Mouse (Mus musculus): ENCODE data around the gene Gdpgp1.

Gdpgp1 gene

DNA sequence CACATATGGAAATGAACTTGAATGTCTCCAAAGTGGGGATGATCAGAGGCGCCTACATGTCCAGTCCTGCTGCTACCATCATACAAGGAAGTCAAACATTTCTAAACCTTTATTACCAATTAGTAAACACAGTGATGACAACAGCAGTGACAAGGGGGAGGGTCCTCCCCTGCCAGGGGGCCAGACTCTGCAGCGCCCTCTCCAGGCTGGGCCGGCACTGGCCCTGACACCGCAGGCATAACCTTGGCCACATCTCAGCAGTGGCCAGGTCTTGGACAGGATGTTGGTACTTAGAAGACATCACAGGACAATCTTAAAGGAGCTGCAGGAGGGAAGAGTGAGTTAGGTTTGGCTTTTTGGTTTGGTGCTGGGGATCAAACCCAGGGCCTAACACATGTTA is 5.6 kb upstream of the Gdpgp1 start:
- DNase-seq (ENCODE audit: low read depth, low spot score), result no peak

DNA sequence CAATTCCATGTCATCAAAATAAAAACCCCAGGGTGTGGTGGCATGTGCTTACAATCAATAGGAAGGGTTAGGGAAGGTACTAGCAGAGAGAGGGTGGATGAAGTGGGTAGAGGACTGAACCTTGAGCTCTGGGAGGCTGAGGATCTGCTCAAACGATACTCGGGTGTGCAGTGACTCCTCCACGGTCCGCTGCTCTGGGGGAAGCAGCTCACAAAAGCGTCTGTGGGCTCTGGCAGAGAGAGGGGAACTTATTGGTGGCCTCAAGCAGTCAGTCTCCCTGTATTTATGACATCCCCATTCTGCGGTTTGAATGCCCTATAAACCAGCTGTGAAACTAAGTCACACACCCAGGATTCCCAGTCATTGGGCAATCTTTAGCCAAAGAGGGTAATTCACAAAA is 2.5 kb upstream of the Gdpgp1 start:
- DNase-seq (ENCODE audit: low read depth, low spot score), result no peak

DNA sequence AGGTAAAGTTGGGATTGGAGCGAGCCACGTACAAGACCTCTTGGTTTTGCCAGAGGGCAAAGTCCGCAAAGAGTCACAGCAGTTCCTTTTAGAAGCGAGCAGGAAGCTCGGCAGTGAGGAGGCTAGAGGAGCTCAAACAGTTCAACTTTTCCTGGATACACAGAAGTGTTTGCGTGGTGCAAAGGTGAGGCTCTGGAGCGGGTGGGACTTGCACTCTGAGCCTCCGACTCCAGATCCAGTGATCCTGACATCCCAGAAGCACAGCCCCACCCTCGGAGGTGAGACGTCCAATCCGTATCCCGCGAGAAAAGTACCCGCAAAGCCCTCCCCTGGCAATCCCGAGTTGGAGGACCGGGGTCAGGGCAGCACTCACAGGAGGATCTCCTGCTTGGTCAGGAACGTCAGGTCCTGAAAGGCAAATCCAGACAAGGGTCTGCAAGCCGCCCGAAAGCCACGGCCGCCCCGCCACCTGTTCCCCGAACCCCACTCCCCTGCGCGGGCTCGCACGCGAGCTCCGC is 635 bp upstream of the Gdpgp1 start:
- peak; percentile 29 for DNase-seq (ENCODE audit: low read depth, low spot score)

DNA sequence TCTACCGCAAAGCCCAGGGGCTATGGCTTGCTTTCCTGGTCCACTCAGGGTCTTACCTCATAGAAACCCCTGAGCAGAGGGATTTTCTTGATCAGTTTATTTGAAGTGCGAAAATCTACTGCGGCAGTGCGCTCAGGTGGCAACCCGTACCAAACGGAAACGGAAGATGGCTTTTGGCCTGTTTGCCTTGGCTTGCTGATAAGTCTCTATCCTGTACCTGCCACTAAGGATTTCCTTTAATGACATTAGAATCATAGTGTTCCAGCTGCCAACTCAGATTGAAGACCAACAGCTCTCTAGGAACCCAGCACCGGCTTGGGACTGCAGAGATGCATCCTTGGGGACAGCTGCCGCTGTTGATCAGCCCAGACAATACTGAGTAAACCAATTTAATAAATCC is 1.1 kb downstream of the Gdpgp1 start:
- DNase-seq (ENCODE audit: low read depth, low spot score), result no peak

DNA sequence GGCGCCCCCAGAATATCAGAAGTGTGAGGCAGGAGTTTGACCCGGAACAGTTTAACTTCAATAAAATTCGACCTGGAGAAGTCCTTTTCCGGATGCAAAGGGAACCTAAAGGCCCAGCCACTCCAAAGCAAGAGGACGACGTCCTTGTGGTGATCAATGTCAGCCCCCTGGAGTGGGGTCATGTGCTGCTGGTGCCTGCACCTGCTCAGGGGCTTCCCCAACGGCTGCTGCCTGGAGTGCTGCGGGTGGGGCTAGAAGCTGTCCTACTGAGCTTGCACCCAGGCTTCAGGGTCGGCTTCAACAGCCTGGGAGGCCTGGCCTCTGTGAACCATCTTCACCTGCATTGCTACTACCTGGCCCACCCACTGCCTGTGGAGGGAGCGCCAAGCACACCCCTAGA is 5.9 kb downstream of the Gdpgp1 start:
- no peak for DNase-seq (ENCODE audit: low read depth, low spot score)

DNA sequence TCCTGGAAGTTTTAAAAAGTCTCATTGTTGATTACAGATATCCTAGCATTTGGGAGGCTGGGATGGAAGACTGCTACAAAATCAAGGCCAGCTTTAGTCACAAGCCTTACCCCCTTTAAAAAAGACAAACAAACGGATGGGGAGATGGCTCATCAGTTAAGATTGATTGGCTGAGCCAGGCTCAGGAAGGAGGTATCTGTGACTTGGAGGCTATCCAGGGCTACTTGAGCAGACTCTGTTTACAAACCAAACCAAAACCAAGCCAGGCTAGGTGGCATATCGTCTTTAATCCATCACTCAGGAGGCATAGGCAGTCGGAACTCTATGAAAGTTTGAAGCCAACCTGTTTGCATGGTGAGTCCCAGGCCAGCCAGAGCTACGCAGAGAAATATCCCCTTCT is 9.0 kb downstream of the Gdpgp1 start:
- DNase-seq (ENCODE audit: low read depth, low spot score), result no peak

DNA sequence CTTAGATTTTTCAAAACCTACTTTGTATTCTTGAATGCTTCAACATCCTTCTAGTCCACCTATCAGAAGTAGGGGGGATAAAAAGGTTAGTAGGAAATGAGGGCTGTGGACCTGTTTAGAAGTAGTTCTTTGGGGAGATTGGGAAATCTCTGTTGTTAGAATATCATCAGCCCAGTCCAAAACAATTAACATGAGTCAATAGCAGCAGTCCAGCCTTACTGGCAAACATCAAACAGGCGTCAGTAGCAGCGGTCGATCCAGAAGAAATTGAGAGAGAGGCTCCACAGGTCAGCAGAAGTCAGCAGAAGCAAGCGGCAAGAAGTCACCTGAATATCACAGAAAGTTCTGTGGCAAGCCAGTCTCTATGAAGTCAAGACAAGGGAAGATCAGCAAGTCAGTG is 12.2 kb downstream of the Gdpgp1 start:
- no peak for DNase-seq (ENCODE audit: low read depth, low spot score)

DNA sequence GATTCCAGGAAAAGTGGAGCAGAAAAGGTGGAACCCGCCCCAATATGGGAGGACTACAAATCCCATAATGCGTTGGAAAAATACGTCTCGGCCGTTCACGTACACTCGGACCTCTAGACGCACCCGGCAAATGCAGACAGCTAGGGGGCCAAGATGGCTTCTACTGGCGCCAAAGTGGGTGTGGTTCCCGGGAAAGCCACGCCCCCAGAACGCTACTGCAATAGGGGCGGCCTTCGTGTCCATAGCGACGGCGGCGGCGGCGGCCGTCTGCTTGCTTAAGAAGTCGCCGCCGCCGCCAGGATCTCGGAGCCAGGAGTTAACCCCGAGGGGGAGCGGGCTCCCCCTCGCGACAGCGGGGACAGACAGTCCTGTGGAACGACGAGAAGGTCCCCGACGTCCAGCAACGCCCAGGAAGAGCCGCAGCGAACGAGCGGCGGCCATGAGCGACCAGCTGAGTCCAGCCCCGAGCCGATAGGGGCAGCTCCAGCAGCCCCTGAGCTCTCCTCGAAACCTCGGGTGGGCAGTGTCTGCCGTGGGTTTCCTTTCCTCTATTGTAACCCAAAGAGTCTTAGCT is 13.6 kb downstream of the Gdpgp1 start, which contains the start of gene Ttll13:
Gene Ttll13 (plus strand): TSS at position 229 of the 574 bp plus-strand sequence.
- DNase-seq (ENCODE audit: low read depth, low spot score), result peak; percentile 97

DNA sequence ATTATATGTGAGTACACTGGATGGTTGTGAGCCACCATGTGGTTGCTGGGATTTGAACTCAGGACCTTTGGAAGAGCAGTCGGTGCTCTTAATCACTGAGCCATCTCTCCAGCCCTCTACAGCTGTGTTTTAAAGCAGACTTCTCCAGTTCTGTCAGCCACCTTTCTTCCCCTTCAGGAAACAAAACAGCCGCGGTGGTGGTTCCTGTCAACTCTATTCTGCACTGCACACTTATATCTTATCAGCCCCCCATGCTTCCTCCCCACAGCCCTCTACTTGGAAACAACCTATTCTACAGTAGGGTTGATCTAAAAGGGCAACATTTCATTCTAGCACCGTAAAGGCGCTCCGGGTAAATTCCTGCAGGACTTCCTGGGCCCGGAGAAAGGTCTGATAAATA is 14.2 kb downstream of the Gdpgp1 start:
- DNase-seq (ENCODE audit: low read depth, low spot score), result no peak

DNA sequence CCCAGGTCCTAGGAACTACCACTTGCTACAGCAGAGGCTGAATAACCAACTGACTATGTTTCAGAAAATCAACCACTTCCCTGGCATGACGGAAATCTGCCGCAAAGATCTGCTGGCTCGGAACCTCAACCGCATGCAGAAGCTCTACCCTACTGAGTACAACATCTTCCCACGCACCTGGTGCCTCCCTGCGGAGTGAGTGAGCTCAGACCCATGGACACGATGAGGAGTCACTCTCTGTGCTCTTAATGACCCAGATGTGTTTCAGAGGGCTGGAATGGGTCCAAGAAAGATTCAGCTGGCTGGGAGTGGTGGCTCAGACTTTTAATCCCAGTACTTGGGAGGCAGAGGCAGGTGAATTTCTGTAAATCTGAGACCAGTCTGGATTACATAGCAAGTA is 19.8 kb downstream of the Gdpgp1 start:
- no peak for DNase-seq (ENCODE audit: low read depth, low spot score)

DNA sequence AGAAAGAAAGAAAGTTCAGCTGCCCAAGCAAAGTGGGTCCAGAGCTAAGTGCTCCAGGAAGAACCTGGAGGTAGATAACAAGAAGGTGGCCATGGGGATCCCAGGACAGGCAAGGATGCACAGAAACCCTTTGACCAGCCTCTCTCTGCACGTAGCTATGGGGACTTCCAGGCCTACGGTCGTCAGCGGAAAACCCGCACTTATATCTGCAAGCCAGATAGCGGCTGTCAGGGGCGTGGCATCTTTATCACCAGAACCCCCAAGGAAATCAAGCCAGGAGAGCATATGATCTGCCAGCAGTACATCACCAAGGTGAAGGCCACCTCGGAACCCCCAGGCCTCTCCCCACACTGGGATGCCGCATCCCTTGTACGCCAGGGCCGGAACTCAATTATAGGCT is 20.2 kb downstream of the Gdpgp1 start:
- DNase-seq (ENCODE audit: low read depth, low spot score), result no peak

DNA sequence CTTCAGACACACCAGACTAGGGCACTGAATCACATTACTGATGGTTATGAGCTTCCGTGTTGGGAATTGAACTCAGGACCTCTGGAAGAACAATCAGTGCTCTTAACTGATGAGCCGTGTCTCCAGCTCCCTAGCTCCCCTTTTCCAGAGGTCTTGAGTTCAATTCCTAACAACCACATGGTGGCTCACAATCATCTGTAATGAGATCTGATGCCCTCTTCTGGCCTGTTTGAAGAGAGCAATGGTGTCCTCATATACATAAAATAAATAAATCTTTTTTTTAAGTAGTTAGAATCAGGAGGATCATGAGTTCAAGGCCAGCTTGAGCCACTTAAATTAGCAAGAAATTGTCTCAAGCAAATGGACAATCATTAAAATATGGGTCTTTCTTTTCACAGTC is 23.3 kb downstream of the Gdpgp1 start:
- DNase-seq (ENCODE audit: low read depth, low spot score), result no peak

DNA sequence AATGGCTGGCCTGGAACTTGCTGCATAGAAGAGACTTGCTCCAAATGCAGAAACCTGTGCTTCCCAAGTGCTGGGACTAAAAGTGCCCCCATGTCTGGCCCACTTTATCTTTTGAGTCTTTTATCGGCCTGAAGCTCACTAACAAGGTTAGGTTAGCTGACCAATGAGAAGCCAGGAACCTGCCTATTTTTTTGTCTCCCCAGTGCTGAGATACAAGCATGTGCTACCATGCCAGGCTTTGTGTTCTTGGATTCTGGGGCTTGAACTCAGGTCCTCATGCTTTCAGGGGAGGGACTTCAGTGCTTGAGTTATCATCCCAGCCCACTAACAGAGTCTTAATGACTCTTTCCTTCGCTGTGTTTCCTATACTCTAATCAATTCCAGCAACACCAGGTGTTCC is 25.0 kb downstream of the Gdpgp1 start:
- no peak for DNase-seq (ENCODE audit: low read depth, low spot score)

DNA sequence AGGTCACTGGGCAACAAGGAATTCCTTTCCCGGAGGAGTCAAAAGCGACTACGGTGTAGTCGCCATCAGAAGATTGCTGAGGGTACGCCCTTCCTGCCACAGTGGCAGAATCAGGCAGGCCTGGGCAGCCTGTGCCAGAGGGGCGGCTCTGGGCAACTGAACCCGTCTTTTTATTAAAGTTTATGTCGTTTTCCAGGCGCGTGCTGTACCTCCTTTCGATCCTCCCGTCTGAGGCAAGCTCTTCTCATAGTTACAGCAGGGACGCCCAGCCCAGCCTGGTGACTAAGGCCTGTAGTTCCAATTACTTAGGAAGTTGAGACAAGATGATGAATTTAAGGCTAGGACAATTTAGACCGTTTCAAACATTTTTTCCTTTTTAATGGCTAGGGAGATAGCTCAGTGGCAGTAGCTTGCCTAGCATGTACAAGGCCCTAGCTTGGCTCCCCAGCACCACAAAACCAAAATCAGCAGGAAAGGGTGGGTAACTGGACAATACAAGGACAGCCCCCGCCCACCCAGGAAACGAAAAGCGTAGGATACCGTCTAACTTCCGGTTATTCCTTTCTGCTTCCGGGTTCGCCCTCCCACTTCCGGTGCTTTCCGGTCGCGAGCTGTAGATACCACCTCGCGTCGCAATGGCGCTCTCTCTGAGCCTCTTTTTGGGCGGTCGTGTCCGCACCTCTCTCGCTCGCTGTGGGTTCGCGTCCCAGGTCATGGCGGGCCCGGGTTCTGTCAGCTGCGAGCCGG is 28.1 kb downstream of the Gdpgp1 start, which contains the start of gene Ngrn:
Gene Ngrn (plus strand): TSS at position 591 of the 747 bp plus-strand sequence.
- peak; percentile 59 for DNase-seq (ENCODE audit: low read depth, low spot score)

DNA sequence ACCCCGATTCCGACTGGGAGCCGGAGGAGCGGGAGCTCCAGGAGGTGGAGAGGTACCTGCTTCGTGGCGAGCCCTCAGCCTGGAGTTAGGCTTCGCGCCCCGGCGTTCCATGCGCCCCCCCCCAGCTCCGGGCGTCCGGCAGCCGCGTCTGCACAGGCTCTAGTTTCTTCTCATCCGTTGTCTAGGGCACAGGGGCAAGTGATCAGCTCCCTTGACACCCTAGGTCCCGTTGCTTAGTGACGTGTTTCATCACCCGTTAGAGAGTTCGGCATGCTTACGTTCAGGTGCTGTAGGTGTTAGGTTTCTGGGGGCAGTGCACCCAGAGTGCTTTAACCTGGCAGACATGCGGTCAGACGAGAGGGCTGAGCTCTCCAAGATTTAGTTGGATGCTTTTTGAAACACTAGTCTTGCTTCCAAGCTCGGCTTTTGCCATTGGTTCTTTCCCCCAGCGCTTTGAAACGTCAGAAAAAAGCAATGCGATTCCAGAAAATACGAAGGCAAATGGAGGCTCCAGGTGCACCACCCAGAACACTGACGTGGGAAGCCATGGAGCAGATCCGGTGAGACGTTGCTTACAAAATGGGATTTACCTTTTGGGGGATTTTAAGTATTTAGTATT is 28.8 kb downstream of the Gdpgp1 start:
- DNase-seq (ENCODE audit: low read depth, low spot score), result no peak

DNA sequence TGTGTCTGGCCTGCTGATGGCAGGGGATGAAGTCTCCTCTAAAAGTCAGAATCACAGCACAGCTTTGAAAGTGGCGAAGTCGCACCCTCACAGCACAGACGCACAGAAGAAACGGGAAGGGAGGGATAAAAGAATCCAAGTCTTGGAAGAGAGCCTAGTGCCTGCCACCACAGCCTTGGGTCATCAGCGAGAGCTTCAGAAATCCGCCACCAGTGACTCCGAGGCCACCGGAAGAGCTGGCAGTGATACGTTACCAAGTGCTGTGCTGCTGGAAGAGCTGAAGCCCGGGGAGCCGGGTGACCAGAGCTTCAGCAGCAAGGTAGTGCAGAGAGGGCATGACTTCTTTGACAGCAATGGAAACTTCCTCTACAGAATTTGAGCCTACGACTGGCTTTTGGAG is 31.9 kb downstream of the Gdpgp1 start:
- no peak for DNase-seq (ENCODE audit: low read depth, low spot score)

DNA sequence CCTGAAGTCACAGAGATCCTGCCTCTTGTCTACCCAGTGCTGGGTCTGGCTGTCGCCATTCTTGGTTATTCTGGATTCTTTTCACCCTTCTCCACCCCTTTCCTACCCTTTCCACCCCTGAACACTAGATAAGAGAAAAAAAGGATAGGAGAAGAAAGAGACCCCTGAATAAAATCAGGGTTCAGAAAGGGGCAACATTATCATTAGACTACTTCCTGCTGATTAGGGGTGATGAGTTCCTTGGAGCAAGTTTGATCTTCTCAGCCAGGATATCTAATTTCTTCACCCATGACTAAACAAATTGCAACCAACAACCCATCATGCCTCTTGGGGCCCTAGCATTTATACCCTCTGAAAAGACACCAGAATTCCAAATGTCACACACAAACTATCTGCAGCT is 35.1 kb downstream of the Gdpgp1 start:
- DNase-seq (ENCODE audit: low read depth, low spot score), result no peak

DNA sequence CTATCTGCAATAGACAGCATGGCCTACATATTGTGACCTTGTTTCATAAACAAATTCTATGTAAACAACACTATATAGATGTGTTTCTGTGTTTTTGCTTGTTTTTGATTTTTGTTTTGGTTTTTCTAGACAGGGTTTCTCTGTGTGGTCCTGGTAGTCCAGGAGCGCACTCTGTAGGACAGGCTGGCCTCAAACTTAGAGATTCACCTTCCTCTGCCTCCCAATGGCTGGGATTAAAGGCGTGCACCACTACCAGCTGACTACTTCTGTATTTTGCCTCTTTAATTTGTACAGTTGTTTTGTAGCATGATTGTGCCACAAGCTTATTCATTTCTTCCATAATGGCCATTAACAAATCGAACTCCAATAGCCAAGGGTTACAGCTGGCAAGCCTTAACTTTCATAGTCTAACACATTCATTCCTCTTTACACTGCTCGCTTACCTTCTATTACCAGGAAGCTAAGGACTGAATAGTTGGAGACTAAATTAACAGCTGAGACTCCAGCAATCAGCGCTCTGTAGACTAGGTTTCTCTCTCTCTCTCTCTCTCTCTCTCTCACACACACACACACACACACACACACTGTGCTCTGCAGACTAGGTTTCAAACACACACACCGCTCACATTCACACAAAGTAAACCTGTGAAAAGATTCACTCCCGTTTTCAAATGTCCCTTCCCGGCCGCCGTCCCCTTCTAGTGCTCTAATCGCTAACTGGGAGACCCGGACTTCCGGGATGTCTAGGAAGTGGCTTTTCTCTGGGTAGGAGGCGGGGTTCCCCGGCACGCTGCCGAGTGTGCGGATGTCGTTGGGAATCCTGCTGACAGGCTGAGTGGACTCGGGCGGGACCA is 36.5 kb downstream of the Gdpgp1 start, which contains the start of gene Vps33b:
Gene Vps33b (plus strand): TSS at position 753 of the 854 bp plus-strand sequence.
- peak; percentile 77 for DNase-seq (ENCODE audit: low read depth, low spot score)

DNA sequence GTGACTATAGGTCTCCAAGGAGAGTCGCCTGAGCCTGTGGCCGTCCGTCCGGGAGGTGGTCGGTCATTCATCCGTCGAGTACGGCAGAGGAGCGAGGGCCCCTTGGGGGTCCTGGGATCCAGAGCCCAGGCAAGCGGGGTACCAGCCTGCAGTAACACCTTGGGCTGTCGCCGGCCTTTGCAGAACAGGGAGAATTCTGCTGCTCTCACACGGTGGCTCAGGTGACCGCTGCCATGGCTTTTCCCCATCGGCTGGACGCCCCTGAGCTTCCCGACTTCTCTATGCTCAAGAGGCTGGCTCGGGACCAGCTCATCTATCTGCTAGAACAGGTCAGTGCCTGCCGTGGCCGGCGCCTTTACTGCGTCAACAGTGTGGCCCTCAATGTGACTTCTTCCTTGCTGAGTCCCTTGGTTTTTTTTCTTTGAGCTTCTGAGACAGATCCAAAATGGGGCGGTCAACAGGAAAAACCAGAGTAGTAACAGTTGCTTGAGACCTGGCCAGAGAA is 37.1 kb downstream of the Gdpgp1 start:
- DNase-seq (ENCODE audit: low read depth, low spot score), result no peak

DNA sequence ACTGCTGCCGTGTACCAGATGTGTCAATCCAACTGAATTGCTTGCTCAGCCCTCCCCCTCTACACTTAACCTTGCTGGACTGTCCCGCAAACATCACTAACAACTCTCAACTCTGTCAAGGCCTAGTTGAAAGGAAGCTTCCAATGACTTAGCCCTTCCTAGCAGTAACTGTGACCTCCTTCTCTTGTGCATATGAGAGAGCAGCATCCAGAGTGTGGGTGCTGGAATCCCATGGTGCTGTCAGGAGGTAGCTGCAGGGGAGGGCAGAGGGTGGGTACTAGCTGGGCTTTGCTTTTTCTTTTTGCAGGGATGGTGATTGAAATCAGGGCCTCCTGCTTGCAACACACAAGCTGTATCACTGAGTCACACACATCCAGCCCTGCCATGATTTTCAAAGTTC is 40.8 kb downstream of the Gdpgp1 start:
- no peak for DNase-seq (ENCODE audit: low read depth, low spot score)

DNA sequence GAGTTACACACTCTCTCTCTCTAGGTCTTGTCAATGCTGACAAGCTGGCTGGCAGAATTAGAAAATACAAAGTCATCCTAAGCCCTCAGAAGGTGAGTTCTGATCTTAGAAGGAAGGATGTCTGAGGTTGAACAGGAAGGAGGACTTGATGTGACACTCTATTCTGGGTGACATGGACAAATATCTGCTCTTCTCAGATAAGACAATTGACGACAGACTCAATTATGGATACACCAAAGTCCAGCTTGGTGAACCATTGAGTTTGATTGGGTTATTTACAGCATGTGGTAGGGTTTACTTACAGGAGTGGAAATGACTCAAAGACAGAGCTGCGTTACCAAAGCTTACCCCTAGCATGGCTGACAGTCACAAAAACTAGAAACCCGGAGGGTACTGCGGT is 43.7 kb downstream of the Gdpgp1 start:
- DNase-seq (ENCODE audit: low read depth, low spot score), result no peak

DNA sequence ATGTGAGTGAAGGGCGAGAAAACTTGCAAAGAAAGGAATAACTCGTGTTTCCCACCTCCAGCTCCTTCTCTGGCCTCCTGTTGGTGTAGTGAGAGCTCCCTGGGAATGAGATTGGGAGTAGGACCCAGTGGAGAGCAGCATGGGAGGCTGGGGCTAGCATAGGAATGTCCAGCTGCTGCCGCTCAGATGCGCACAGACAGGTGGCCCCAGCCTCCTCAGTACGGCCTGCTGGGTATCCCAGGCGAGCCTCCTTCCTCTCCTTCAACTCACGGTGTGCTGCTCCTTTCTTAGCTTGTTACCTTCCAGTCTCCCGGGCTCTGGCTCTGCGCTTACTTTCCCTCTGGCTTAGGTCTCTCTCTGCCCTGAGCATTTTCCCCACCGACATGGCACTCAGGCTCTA is 47.4 kb downstream of the Gdpgp1 start:
- DNase-seq (ENCODE audit: low read depth, low spot score), result no peak
